In genomic region chr1:138507014-138507413, GRCm38 (mm10) we compare ENCODE assay signal across 9 mouse cellular contexts.
DNase-seq lines count a peak whose midpoint lies in the region; TF ChIP-seq lines count a peak whose summit lies in the region.
"Had no signal": no experiment of that assay in that cellular context is flagged by ENCODE, and none has a peak within 500 bp of the region (broad histone marks: within the 10 kb centered on the region; RNA-seq: fewer than 3 reads in every experiment).

No protein-coding gene starts in this region.

- TF ChIP-seq CTCF in embryonic fibroblast, embryonic 13.5 days (IDR thresholded peaks at IDR 0.05; ENCODE audit: borderline replicate concordance, insufficient read depth, low read length) = no peak

- no peak for TF ChIP-seq POLR2A in embryonic fibroblast, embryonic 13.5 days (IDR thresholded peaks at IDR 0.05; ENCODE audit: low read depth, low read length)
- TF ChIP-seq POLR2A in myocyte (IDR thresholded peaks at IDR 0.05; ENCODE audit: insufficient read length, low read depth) = no peak

- peaks cover 6% of the 10 kb centered on the region for H3K36me3 ChIP-seq in myocyte (ENCODE audit: control insufficient read depth, insufficient read depth)
- H3K36me3 ChIP-seq: embryonic facial prominence, embryonic 15.5 days had no signal

- no peaks in the 10 kb centered on the region for H3K79me2 ChIP-seq in myocyte (ENCODE audit: control insufficient read depth, insufficient read depth)

- intact Hi-C loops in heart, postnatal 36 days (cut with DNase I) = loop anchor here (5.0 kb wide), 1 partner anchor 110 kb away; no protein-coding TSS in a partner anchor

- H3ac ChIP-seq in myocyte (ENCODE audit: control insufficient read depth, insufficient read length) = no peak overlapping the region

- H3K4me1 ChIP-seq in embryonic fibroblast, embryonic 13.5 days (ENCODE audit: control insufficient read depth, insufficient read depth, low read length) = peaks cover 9% of the 10 kb centered on the region

- peak; percentile 25 to 35 for DNase-seq in heart, postnatal 36 days
- DNase-seq in heart, adult 8-10 months (ENCODE audit: low spot score) = no peak
- peak; percentile 69 to 85 for DNase-seq in kidney, postnatal 36 days
- no peak for DNase-seq in frontal cortex, postnatal 10 days (ENCODE audit: low spot score in 2 of 2)
- no peak for DNase-seq in layer of hippocampus, adult 8-10 months (ENCODE audit: low spot score in 2 of 2)
- no peak for DNase-seq in ovary, postnatal 10 days (ENCODE audit: low spot score)

- H3K27ac ChIP-seq in embryonic fibroblast, embryonic 13.5 days (ENCODE audit: insufficient read depth, low read length) = peak overlapping the region; percentile 79
- H3K27ac ChIP-seq: embryonic facial prominence, embryonic 15.5 days had no signal

- H3K4me3 ChIP-seq in embryonic fibroblast, embryonic 13.5 days (ENCODE audit: insufficient read depth, low read length) = no peak overlapping the region
- H3K4me3 ChIP-seq in myocyte = no peak overlapping the region
- H3K4me3 ChIP-seq: embryonic facial prominence, embryonic 15.5 days had no signal

- peak overlapping the region; percentile 96 for H3K4me2 ChIP-seq in myocyte (ENCODE audit: low read depth)
- H3K4me2 ChIP-seq: embryonic facial prominence, embryonic 15.5 days had no signal

- H3K27me3 ChIP-seq in myocyte (ENCODE audit: control insufficient read depth, insufficient read depth, insufficient read length) = no peaks in the 10 kb centered on the region
- H3K27me3 ChIP-seq: embryonic facial prominence, embryonic 15.5 days had no signal

TF ChIP-seq in myocyte, 11 proteins besides CTCF, POLR2A, EP300 and RAD21:
- TF ChIP-seq MYOD1 (IDR thresholded peaks at IDR 0.05; ENCODE audit: control insufficient read depth in 1 of 3, insufficient read length in 2 of 3, low read depth in 2 of 3) (no peak), MAX (IDR thresholded peaks at IDR 0.05; ENCODE audit: low read depth) (no peak), E2F4 (IDR thresholded peaks at IDR 0.05; ENCODE audit: insufficient read depth) (no peak), REST (IDR thresholded peaks at IDR 0.05; ENCODE audit: insufficient read depth, insufficient read length) (no peak), USF1 (IDR thresholded peaks at IDR 0.05; ENCODE audit: low read depth) (no peak), TCF3 (IDR thresholded peaks at IDR 0.05; ENCODE audit: insufficient read length, low read depth) (no peak), TCF12 (IDR thresholded peaks at IDR 0.05; ENCODE audit: insufficient read depth, poor library complexity, severe bottlenecking) (no peak), POLR2AphosphoS2 (IDR thresholded peaks at IDR 0.05; ENCODE audit: insufficient read length, low read depth) (no peak), MYOG (IDR thresholded peaks at IDR 0.05; ENCODE audit: control insufficient read depth in 1 of 3, insufficient read depth in 1 of 3, insufficient read length in 2 of 3, low read depth in 2 of 3) (no peak), SRF (IDR thresholded peaks at IDR 0.05; ENCODE audit: control insufficient read depth, insufficient read length, low read depth) (no peak), CEBPB (IDR thresholded peaks at IDR 0.05; ENCODE audit: insufficient read depth, poor library complexity, severe bottlenecking) (no peak)
TF ChIP-seq in myocyte: peak in this region for 0.

Comparison
In these comparisons a context has a peak if more than half of its experiments do, and no peak if none do; other contexts are left out.
1. DNase-seq: peak in heart, postnatal 36 days (2 of 2) and kidney, postnatal 36 days (2 of 2); none in heart, adult 8-10 months (single experiment), frontal cortex, postnatal 10 days (0 of 2), layer of hippocampus, adult 8-10 months (0 of 2) and ovary, postnatal 10 days (single experiment).